Mouse (Mus musculus) midbrain, postnatal 0 days (tissue): ENCODE measurements around the gene Trpv5. TPM values are rescaled to one million over a fixed set of nuclear protein-coding genes. Genes with fewer than 3 reads are reported as not detected.

ENCODE experiments used
- ATAC-seq: fragments of 200-750 bp; cut with Nextera tagmentation; 2 replicates; pipeline ENCODE4 v1.8.0; 2017; ENCODE audit warnings: moderate number of reproducible peaks, mild to moderate bottlenecking, moderate TSS enrichment, moderate library complexity; ENCODE audit not compliant: low FRiP score
- DNase-seq: peaks from one replicate; pipeline ENCODE4 v3.0.0-alpha.2; 2015; ENCODE audit warnings: low spot score
- H3K27ac ChIP-seq: fragments of 300-500 bp; sonication (generic); 2 replicates; pipeline ENCODE4 v1.5.1; 2014; ENCODE audit warnings: low read depth, mild to moderate bottlenecking, low read length, mixed read lengths
- H3K27me3 ChIP-seq: fragments of 300-500 bp; sonication (generic); 2 replicates; pipeline ENCODE4 v1.6.1; 2014; ENCODE audit warnings: low read length, control low read depth, mixed read lengths; ENCODE audit not compliant: insufficient read depth
- H3K36me3 ChIP-seq: fragments of 300-500 bp; sonication (generic); 2 replicates; pipeline ENCODE4 v1.6.1; 2014; ENCODE audit warnings: low read length, control low read depth, mixed read lengths; ENCODE audit not compliant: insufficient read depth
- H3K4me1 ChIP-seq: fragments of 300-500 bp; sonication (generic); 2 replicates; pipeline ENCODE4 v1.6.1; 2014; ENCODE audit warnings: mild to moderate bottlenecking, control low read depth, antibody characterized with exemption, low read length, mixed read lengths; ENCODE audit not compliant: insufficient read depth
- H3K4me2 ChIP-seq: fragments of 300-500 bp; sonication (generic); 2 replicates; pipeline ENCODE4 v1.6.1; 2014; ENCODE audit warnings: low read depth, mild to moderate bottlenecking, low read length, mixed read lengths; ENCODE audit not compliant: poor library complexity, severe bottlenecking
- H3K4me3 ChIP-seq: fragments of 300-500 bp; sonication (generic); 2 replicates; pipeline ENCODE4 v1.5.1; 2014; ENCODE audit warnings: low read depth, mild to moderate bottlenecking, low read length, moderate library complexity
- H3K9ac ChIP-seq: fragments of 300-500 bp; sonication (generic); replicated peaks from 2 replicates; pipeline ENCODE4 v1.6.1; 2014; ENCODE audit warnings: mild to moderate bottlenecking, low read length, moderate library complexity, mixed read lengths; ENCODE audit not compliant: poor library complexity, severe bottlenecking
- H3K9me3 ChIP-seq: fragments of 300-500 bp; sonication (generic); 2 replicates; pipeline ENCODE4 v1.6.1; 2016; ENCODE audit warnings: low read length, control low read depth
- CTCF ChIP-seq: IDR thresholded peaks from 2 replicates; pipeline ENCODE4 v1.5.1; 2016; ENCODE audit warnings: antibody characterized with exemption, mild to moderate bottlenecking
- WGBS: fragments of 180-500 bp; shearing (Covaris S2); extraction: QIAGEN DNeasy Blood & Tissue Kit; methylation state at CpG from one replicate; pipeline ENCODE4 v1.1.7; 2014; 5-methylcytosine and 5-hydroxymethylcytosine counted together
- polyA plus RNA-seq: library from polyadenylated mRNA; unstranded; fragments of >200 nt; fragmentation: Nextera tagmentation; extraction: Ambion mirVana; gene quantifications from 2 replicates; pipeline ENCODE4 v1.2.1, GENCODE M21; 2015
- total RNA-seq: library from RNA; depleted of rRNA; stranded (reverse); fragments of >200 nt; gene quantifications from 2 replicates; pipeline ENCODE4 v1.2.3, GENCODE M21; 2014; rRNA removed

The Trpv5 gene
- total RNA-seq (not detected in 2 replicates), polyA plus RNA-seq (not detected in 2 replicates)

- Histone ChIP-seq H3K9me3 (no peaks in the 10 kb centered on the region), H3K36me3 (no peaks in the 10 kb centered on the region), H3K4me2 (no peak within 1 kb of the TSS), H3K27me3 (no peaks in the 10 kb centered on the region), H3K4me3 (no peak within 1 kb of the TSS), H3K9ac (no peak within 1 kb of the TSS), H3K4me1 (no peaks in the 10 kb centered on the region), H3K27ac (no peak within 1 kb of the TSS)
- DNase-seq (no peak), ATAC-seq (no peak)
- no peak for TF ChIP-seq CTCF
- 79% methylated on average over 1 of the region's 1 CpGs for WGBS
Observed at GRCm38 (mm10) chr6:41680669-41681068, at the start of gene Trpv5. Gene Trpv5, minus strand, starts transcription at chr6:41680769.

- H3K4me1 ChIP-seq: no peaks in the 10 kb centered on the region
- DNase-seq: no peak
- H3K36me3 ChIP-seq: no peaks in the 10 kb centered on the region
- no peak overlapping the region for H3K4me2 ChIP-seq
- 91% methylated on average over 1 of the region's 1 CpGs for WGBS
- no peak for ATAC-seq
- no peak overlapping the region for H3K9ac ChIP-seq
- no peak overlapping the region for H3K27ac ChIP-seq
- TF ChIP-seq CTCF: no peak
- no peaks in the 10 kb centered on the region for H3K27me3 ChIP-seq
- no peak overlapping the region for H3K4me3 ChIP-seq
- no peaks in the 10 kb centered on the region for H3K9me3 ChIP-seq
Observed at GRCm38 (mm10) chr6:41727989-41728609, 47.5 kb upstream of the Trpv5 start.

GRCm38 (mm10) chr6:41721430-41721829, 40.9 kb upstream of the Trpv5 start:
- WGBS: 94% methylated on average over 2 of the region's 2 CpGs
- H3K9me3 ChIP-seq: no peaks in the 10 kb centered on the region
- H3K27ac ChIP-seq: no peak overlapping the region
- no peaks in the 10 kb centered on the region for H3K36me3 ChIP-seq
- H3K27me3 ChIP-seq: no peaks in the 10 kb centered on the region
- H3K9ac ChIP-seq: no peak overlapping the region
- no peak for DNase-seq
- H3K4me2 ChIP-seq: no peak overlapping the region
- no peaks in the 10 kb centered on the region for H3K4me1 ChIP-seq
- no peak overlapping the region for H3K4me3 ChIP-seq
- no peak for ATAC-seq
- no peak for TF ChIP-seq CTCF

- Histone ChIP-seq H3K36me3 (no peaks in the 10 kb centered on the region), H3K4me1 (no peaks in the 10 kb centered on the region), H3K9me3 (no peaks in the 10 kb centered on the region), H3K4me2 (no peak overlapping the region), H3K27ac (no peak overlapping the region), H3K9ac (no peak overlapping the region), H3K4me3 (no peak overlapping the region), H3K27me3 (no peaks in the 10 kb centered on the region)
- ATAC-seq (no peak), DNase-seq (no peak)
- WGBS: 75% methylated on average over 1 of the region's 1 CpGs
- TF ChIP-seq CTCF: no peak
Observed at GRCm38 (mm10) chr6:41710281-41710680, 29.7 kb upstream of the Trpv5 start.

- Histone ChIP-seq H3K36me3 (no peaks in the 10 kb centered on the region), H3K4me3 (no peak overlapping the region), H3K9me3 (no peaks in the 10 kb centered on the region), H3K27ac (no peak overlapping the region), H3K9ac (no peak overlapping the region), H3K27me3 (no peaks in the 10 kb centered on the region), H3K4me1 (no peaks in the 10 kb centered on the region), H3K4me2 (no peak overlapping the region)
- TF ChIP-seq CTCF: no peak
- ATAC-seq (no peak), DNase-seq (no peak)
- WGBS: 92% methylated on average over 7 of the region's 7 CpGs
Observed at GRCm38 (mm10) chr6:41706275-41706674, 25.7 kb upstream of the Trpv5 start.

GRCm38 (mm10) chr6:41704123-41704522, 23.6 kb upstream of the Trpv5 start, which contains the start of gene Kel:
Gene Kel, minus strand, starts transcription at chr6:41704339.
- ATAC-seq (no peak), DNase-seq (no peak)
- Histone ChIP-seq H3K27me3 (no peaks in the 10 kb centered on the region), H3K9me3 (no peaks in the 10 kb centered on the region), H3K4me2 (no peak within 1 kb of the TSS), H3K4me1 (no peaks in the 10 kb centered on the region), H3K36me3 (no peaks in the 10 kb centered on the region), H3K27ac (no peak within 1 kb of the TSS), H3K4me3 (no peak within 1 kb of the TSS), H3K9ac (no peak within 1 kb of the TSS)
- 50% methylated on average over 1 of the region's 1 CpGs for WGBS
- no peak for TF ChIP-seq CTCF
